Mouse (Mus musculus) ES-E14 (cell line): ENCODE measurements around the gene Hspb6. TPM values are rescaled to one million over a fixed set of nuclear protein-coding genes. Genes with fewer than 3 reads are reported as not detected.

ENCODE experiments used
- DNase-seq: peaks from one replicate; pipeline ENCODE4 v3.0.0-alpha.2; 2013; ENCODE audit warnings: low read depth, low spot score
- H3K27ac ChIP-seq: 2 replicates; pipeline ENCODE4 v1.5.1; 2012; ENCODE audit warnings: low read depth, mild to moderate bottlenecking, low read length, moderate library complexity, mixed read lengths; ENCODE audit not compliant: poor library complexity, insufficient read depth, severe bottlenecking
- H3K36me3 ChIP-seq: 2 replicates; pipeline ENCODE4 v1.6.1; 2012; ENCODE audit warnings: mild to moderate bottlenecking, low read length, moderate library complexity, mixed read lengths; ENCODE audit not compliant: control insufficient read depth, poor library complexity, insufficient read depth, severe bottlenecking
- H3K4me1 ChIP-seq, 2 experiments: fragments of 150-350 bp in 1 of 2; sonication (generic) in 1 of 2; 2 replicates each; pipeline ENCODE4 v1.6.1; 2012; ENCODE audit warnings: low read length in 2 of 2, mild to moderate bottlenecking in 1 of 2, mixed read lengths in 1 of 2; ENCODE audit not compliant: control insufficient read depth in 2 of 2, insufficient read depth in 2 of 2, poor library complexity in 1 of 2
- H3K4me3 ChIP-seq, 2 experiments: fragments of 150-350 bp in 1 of 2; sonication (generic) in 1 of 2; 2 replicates each; pipeline ENCODE4 v1.5.1; 2012; ENCODE audit warnings: low read length in 2 of 2, low read depth in 1 of 2, mild to moderate bottlenecking in 1 of 2, mixed read lengths in 1 of 2; ENCODE audit not compliant: insufficient read depth in 1 of 2, poor library complexity in 1 of 2, severe bottlenecking in 1 of 2
- H3K9ac ChIP-seq: 2 replicates; pipeline ENCODE4 v1.6.1; 2012; ENCODE audit warnings: low read depth, mild to moderate bottlenecking, low read length, mixed read lengths; ENCODE audit not compliant: poor library complexity, insufficient read depth, severe bottlenecking
- H3K9me3 ChIP-seq: fragments of 150-350 bp; sonication (generic); 2 replicates; pipeline ENCODE4 v1.6.1; 2012; ENCODE audit warnings: low read depth, mild to moderate bottlenecking, low read length; ENCODE audit not compliant: control insufficient read depth, insufficient read depth
- CHD2 ChIP-seq: IDR thresholded peaks from 2 replicates; pipeline ENCODE4 v1.6.1; 2014; ENCODE audit warnings: mild to moderate bottlenecking, low read depth, low read length, inconsistent platforms
- HCFC1 ChIP-seq: IDR thresholded peaks from 2 replicates; pipeline ENCODE4 v1.6.1; 2012; ENCODE audit warnings: low read length, inconsistent platforms, borderline replicate concordance; ENCODE audit not compliant: insufficient read depth
- MAFK ChIP-seq: IDR thresholded peaks from 2 replicates; pipeline ENCODE4 v1.6.1; 2014; ENCODE audit warnings: mild to moderate bottlenecking, low read depth, low read length, inconsistent platforms; ENCODE audit not compliant: insufficient read depth
- ZC3H11A ChIP-seq: IDR thresholded peaks from 2 replicates; pipeline ENCODE4 v1.6.1; 2012; ENCODE audit warnings: low read depth, mild to moderate bottlenecking, inconsistent platforms, low read length, borderline replicate concordance
- ZNF384 ChIP-seq: IDR thresholded peaks from 2 replicates; pipeline ENCODE4 v1.6.1; 2012; ENCODE audit warnings: low read depth, low read length, inconsistent platforms
- in situ Hi-C, 2 experiments: fragments of 600-800 bp; cut with MboI; formaldehyde crosslinking; loops; one replicate each; pipeline ENCODE4 v1.15.1; 2025; ENCODE audit warnings: low sequenced_read_pairs in 2 of 2, inconsistent platforms in 1 of 2; ENCODE audit not compliant: unreplicated experiment in 2 of 2
- total RNA-seq: library from RNA; depleted of rRNA; stranded (reverse); fragments of 300-350 nt; gene quantifications from 2 replicates; pipeline ENCODE4 v1.2.3, GENCODE M21; 2012

Hspb6 gene
- total RNA-seq, 1 experiment = 1.6 TPM

DNA sequence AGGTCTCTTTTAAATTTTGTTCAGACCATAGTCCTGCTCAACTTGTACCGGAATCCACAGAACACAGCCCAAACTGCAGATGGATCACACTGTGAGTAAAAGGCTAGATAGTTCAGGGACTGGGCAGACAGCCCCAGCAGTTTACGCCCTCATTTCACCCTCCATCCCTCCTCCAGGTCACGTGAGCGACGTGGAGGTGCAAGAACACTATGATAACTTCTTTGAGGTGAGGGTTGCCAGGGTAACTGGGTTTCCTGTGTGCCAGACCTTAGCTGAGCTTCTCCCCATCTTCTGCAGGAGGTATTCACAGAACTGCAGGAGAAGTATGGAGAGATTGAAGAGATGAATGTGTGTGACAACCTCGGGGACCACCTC, 11.9 kb downstream of the Hspb6 start:
- Histone ChIP-seq H3K4me1 (peaks cover 4 to 19% of the 10 kb centered on the region in 2 experiments; a peak in 2 of 4 replicates), H3K4me3 (peak overlapping the region; percentile 97 to 99), H3K27ac (no peak overlapping the region), H3K9me3 (no peaks in the 10 kb centered on the region), H3K9ac (peak overlapping the region; percentile 20; the same call in 1 of the 2 replicates), H3K36me3 (peaks cover 10% of the 10 kb centered on the region)
- TF ChIP-seq ZNF384 (no peak), CHD2 (no peak), ZC3H11A (no peak), HCFC1 (no peak), MAFK (no peak)
- no peak for DNase-seq
- in situ Hi-C loops = no loop called here

DNA sequence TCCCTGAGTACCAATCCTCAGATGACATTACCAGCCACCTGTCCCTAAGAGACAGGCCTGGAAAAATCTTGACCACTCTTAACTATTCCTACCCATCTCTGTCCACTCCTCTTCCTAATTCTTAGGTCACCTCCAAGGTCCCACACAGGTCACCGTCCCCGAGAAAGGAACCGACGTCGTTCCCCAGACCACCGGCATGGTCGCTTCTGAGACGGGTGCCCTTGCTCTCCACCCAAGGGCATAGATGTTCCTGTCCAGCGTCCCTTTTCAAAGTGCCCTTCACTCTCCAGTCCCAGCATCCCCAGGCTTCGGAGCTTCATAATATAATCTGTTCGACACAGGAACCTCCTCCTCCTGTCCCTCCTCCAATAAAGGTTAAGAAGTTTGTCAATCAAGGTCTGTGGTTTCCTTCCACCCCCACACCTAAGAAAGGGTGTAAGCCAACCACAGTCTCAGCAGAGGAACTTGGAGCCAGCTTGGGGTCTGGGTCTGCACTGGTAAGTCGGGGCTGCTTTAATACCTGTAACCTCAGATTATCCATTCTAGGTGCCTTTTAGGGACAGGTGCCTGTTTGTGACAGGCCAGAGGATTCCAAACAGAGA, 13.1 kb downstream of the Hspb6 start, which contains the start of gene Igflr1:
Gene Igflr1 (plus strand): TSS at position 458 of the 602 bp plus-strand sequence.
- H3K4me1 ChIP-seq = peaks cover 1 to 19% of the 10 kb centered on the region in 2 experiments; a peak in 2 of 4 replicates
- in situ Hi-C loops = no loop called here
- H3K36me3 ChIP-seq = peaks cover 22% of the 10 kb centered on the region
- DNase-seq = no peak
- no peak within 1 kb of the TSS for H3K27ac ChIP-seq
- peak within 1 kb of the TSS; percentile 20; the same call in 1 of the 2 replicates for H3K9ac ChIP-seq
- no peaks in the 10 kb centered on the region for H3K9me3 ChIP-seq
- TF ChIP-seq ZNF384 (no peak), ZC3H11A (no peak), MAFK (no peak), CHD2 (no peak), HCFC1 (no peak)
- no peak within 1 kb of the TSS for H3K4me3 ChIP-seq

DNA sequence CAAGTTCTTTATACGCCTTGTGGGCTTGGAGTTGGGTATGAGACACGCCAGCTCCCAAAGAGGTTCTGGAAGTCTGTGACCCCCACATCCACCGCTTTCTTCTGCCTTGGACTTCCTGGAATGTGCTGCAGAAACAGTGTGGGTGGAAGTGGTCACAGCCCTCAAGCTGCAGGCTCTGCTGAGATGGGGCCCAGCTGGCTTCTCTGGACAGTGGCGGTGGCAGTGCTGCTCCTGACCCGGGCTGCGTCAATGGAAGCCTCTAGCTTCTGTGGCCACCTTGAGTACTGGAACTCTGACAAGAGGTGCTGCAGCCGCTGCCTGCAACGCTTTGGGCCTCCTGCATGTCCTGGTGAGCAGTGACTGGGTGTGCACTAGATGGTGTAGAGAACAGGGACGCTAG, 14.1 kb downstream of the Hspb6 start:
- in situ Hi-C loops = no loop called here
- Histone ChIP-seq H3K4me3 (no peak overlapping the region), H3K27ac (no peak overlapping the region), H3K9ac (no peak overlapping the region), H3K4me1 (peaks cover 0 to 16% of the 10 kb centered on the region in 2 experiments; a peak in 1 of 4 replicates), H3K36me3 (peaks cover 30% of the 10 kb centered on the region), H3K9me3 (no peaks in the 10 kb centered on the region)
- TF ChIP-seq ZC3H11A (no peak), ZNF384 (no peak), MAFK (no peak), HCFC1 (no peak), CHD2 (no peak)
- no peak for DNase-seq

GRCm38 (mm10) chr7:30567555-30567954, 15.6 kb downstream of the Hspb6 start:
- H3K9me3 ChIP-seq = no peaks in the 10 kb centered on the region
- TF ChIP-seq MAFK = no peak
- TF ChIP-seq HCFC1 = no peak
- TF ChIP-seq CHD2 = no peak
- no peak for TF ChIP-seq ZC3H11A
- TF ChIP-seq ZNF384 = no peak
- H3K36me3 ChIP-seq = peaks cover 40% of the 10 kb centered on the region
- in situ Hi-C loops = no loop called here
- no peak overlapping the region for H3K9ac ChIP-seq
- no peak overlapping the region for H3K27ac ChIP-seq
- no peak for DNase-seq
- H3K4me1 ChIP-seq = peaks cover 0 to 16% of the 10 kb centered on the region in 2 experiments; a peak in 1 of 4 replicates
- H3K4me3 ChIP-seq = no peak overlapping the region

GRCm38 (mm10) chr7:30572389-30572788, 20.4 kb downstream of the Hspb6 start:
- H3K9me3 ChIP-seq = no peaks in the 10 kb centered on the region
- H3K27ac ChIP-seq = no peak overlapping the region
- H3K4me3 ChIP-seq = no peak overlapping the region
- peaks cover 86% of the 10 kb centered on the region for H3K36me3 ChIP-seq
- no peak overlapping the region for H3K9ac ChIP-seq
- peaks cover 0 to 3% of the 10 kb centered on the region in 2 experiments; a peak in 1 of 4 replicates for H3K4me1 ChIP-seq
- DNase-seq = no peak
- TF ChIP-seq ZNF384 (no peak), ZC3H11A (no peak), HCFC1 (no peak), MAFK (no peak), CHD2 (no peak)
- in situ Hi-C loops = no loop called here
